In the genomic region with DNA sequence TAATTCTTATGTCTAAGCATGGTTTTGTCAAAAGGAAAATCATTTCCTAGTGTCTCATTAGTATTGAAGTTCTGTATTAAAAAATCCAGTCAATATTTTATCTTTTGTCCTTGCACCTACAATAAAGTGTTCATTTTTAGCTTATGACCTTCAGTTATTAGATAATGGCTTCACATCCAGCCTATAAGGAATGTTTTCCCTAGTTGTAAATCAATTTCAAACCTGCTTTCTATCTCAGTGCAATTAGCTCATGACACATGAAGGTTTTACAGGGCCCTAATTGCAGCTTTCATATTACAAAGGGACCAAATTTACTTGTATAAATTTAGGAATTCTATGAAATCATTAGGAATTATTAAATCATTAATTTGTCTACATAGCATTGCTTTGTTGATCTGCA, we compare ENCODE assay signal across 33 mouse cellular contexts.
"Had no signal": no experiment of that assay in that cellular context is flagged by ENCODE, and none has a peak within 500 bp of the region (broad histone marks: within the 10 kb centered on the region; RNA-seq: fewer than 3 reads in every experiment).

No protein-coding gene starts in this region.

- H3K36me3 ChIP-seq: heart, embryonic 10.5 days; heart, embryonic 12.5 days; heart, embryonic 13.5 days; heart, embryonic 15.5 days; hindbrain, embryonic 10.5 days; hindbrain, embryonic 12.5 days; hindbrain, embryonic 13.5 days; hindbrain, embryonic 15.5 days; kidney, embryonic 15.5 days had no signal

- DNase-seq: heart, postnatal 10 days; heart, postnatal 14 days; heart, postnatal 36 days; heart, postnatal 4 days; kidney, adult 11 months; kidney, adult 18-20 months; kidney, adult 2 months; kidney, adult 8-10 months; kidney, adult 9 months; kidney, postnatal 10 days; kidney, postnatal 14 days; kidney, postnatal 25 days; kidney, postnatal 36 days; kidney, postnatal 4 days; layer of hippocampus, adult 9-11 months; layer of hippocampus, postnatal 36 days had no signal

- H3K4me1 ChIP-seq: heart, embryonic 10.5 days; heart, embryonic 12.5 days; heart, embryonic 13.5 days; heart, embryonic 15.5 days; hindbrain, embryonic 10.5 days; hindbrain, embryonic 12.5 days; hindbrain, embryonic 13.5 days; hindbrain, embryonic 15.5 days; kidney, embryonic 15.5 days had no signal

- H3K9me3 ChIP-seq: heart, embryonic 10.5 days; heart, embryonic 12.5 days; heart, embryonic 13.5 days; heart, embryonic 15.5 days; hindbrain, embryonic 10.5 days; hindbrain, embryonic 12.5 days; hindbrain, embryonic 13.5 days; hindbrain, embryonic 15.5 days; kidney, embryonic 15.5 days had no signal

- H3K4me2 ChIP-seq: heart, embryonic 11.5 days; heart, embryonic 12.5 days; heart, embryonic 13.5 days; heart, embryonic 15.5 days; hindbrain, embryonic 12.5 days; hindbrain, embryonic 13.5 days; hindbrain, embryonic 14.5 days; hindbrain, embryonic 15.5 days; kidney, embryonic 15.5 days had no signal

- H3K4me3 ChIP-seq: heart, embryonic 10.5 days; heart, embryonic 12.5 days; heart, embryonic 13.5 days; heart, embryonic 15.5 days; hindbrain, embryonic 10.5 days; hindbrain, embryonic 12.5 days; hindbrain, embryonic 13.5 days; hindbrain, embryonic 15.5 days; kidney, embryonic 15.5 days; layer of hippocampus, adult 2 months; left cerebral cortex, adult 2 months had no signal

- ATAC-seq: hindbrain, embryonic 16.5 days; hindbrain, postnatal 0 days; inflammation-experienced regulatory T-cells, adult 6 months had no signal

- H3K27ac ChIP-seq: heart, embryonic 10.5 days; heart, embryonic 13.5 days; heart, embryonic 15.5 days; hindbrain, embryonic 10.5 days; hindbrain, embryonic 12.5 days; hindbrain, embryonic 13.5 days; hindbrain, embryonic 14.5 days; hindbrain, embryonic 15.5 days; hindbrain, postnatal 0 days; kidney, embryonic 15.5 days; kidney, postnatal 0 days; layer of hippocampus, adult 2 months; left cerebral cortex, adult 2 months had no signal

- H3K9ac ChIP-seq: heart, embryonic 12.5 days; heart, embryonic 13.5 days; heart, embryonic 15.5 days; hindbrain, embryonic 12.5 days; hindbrain, embryonic 13.5 days; hindbrain, embryonic 14.5 days; hindbrain, embryonic 15.5 days; kidney, embryonic 15.5 days had no signal

- H3K27me3 ChIP-seq: heart, embryonic 12.5 days; heart, embryonic 13.5 days; heart, embryonic 15.5 days; hindbrain, embryonic 12.5 days; hindbrain, embryonic 13.5 days; hindbrain, embryonic 15.5 days; kidney, embryonic 15.5 days had no signal
